Mouse (Mus musculus) right cerebral cortex, postnatal 25 days (tissue): ENCODE data around the gene Stmnd1.
A peak's percentile ranks its signal among the peaks of the same experiment; 100 is the strongest.
"Not testable (repeated sequence)": the region's sequence is repeated elsewhere in the genome, so short reads cannot be mapped to it uniquely, and the experiment has no call there.

Experiments
- DNase-seq: peaks from one replicate; pipeline ENCODE4 v3.0.0; 2022

Stmnd1 gene

DNA sequence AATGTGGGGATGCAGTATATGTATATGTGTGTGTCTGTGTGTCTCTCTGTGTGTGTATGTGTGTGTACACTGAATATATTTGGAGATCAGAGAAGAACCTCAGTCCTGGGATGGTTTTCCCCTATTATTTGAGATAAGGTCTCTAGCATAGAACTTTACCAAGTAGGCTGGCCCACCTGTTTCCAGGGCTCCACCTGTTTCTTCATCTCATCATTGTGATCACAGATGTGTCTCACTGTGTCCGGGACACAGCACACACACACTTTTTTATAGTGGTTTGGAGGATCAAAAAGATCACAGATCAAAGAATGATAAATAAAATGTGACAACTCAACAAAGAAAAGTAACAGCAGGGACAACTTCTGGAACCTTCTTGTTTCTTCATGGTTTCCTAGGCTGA lies 17.0 kb downstream of the Stmnd1 start:
- no peak for DNase-seq

DNA sequence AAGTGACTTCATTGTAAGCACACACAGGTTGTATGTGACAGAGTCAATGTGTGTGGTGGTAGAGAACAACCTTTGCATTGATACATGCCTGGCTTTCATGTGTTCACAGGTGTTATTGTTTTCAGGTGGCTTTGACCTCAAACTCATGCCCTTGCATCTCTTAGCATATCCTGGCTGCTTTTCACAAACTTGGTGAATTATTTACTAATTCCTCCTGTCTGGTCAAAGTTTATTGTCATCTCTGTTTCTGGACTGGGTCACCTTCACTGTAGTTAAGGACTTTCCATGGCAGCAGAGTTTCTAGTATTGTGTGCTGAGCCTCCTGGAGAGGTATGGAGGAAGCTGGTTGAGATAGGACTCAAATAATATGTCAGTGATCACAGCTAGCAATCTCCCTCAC lies 20.8 kb downstream of the Stmnd1 start:
- no peak for DNase-seq

- DNase-seq: no peak
Observed at GRCm38 (mm10) chr13:46297701-46298100, 24.2 kb downstream of the Stmnd1 start.

DNA sequence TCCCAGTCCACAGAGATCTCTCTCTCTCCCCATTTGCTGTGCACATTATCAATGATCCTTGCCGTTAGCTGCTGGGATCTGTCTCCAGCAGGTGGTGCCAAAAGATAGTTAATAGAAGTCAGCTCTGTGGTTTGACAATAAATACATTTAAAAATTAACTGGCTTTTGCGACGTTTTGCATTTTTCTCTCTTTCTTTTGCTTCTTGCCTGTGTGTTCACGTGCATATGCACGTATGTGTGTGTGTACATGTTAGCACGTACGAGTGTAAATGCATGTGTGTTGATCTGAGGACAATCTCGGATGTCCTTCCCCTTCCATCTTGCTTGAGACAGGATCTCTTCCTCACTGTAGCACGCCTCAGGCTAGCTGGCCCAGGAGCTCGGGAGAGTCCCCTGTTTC lies 37.3 kb downstream of the Stmnd1 start:
- peak; percentile 48 for DNase-seq

DNA sequence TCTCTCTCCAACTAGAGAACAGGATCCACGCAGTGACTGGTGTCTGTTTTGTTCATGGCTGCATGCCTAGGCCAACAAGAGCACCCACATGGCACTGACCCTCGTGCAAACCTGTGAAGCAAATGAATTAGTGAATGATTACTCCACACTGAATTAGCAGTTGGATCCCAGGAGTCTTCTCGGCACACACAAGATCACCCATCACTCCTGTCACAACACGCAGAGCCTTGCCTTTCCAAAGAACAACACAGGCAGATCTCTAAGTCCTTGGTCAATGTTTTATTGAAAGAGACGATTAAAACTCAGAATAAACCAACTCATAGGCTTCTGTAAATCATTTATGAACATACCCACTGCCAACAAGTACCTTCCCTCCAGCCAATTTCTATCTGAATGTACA lies 39.7 kb downstream of the Stmnd1 start:
- DNase-seq: no peak

DNA sequence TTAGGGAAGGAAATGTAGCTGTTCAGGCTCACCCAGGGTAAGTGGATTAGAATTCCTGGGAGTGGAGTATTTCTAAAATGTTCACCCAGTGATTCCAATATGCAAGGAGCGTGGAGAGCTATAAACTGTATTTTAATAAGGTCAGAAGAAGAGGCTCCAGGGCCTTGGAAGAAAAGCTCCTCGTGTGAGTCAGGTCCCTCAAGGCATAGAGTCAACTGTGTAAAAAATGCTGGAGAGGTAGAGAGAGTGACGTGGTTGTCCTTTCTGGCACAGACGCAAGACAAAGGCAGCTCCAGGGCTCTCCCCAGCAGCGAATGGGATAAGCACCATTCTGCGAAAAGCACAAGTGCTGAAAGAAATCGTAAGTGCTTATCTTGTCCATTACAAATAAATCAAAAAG lies 41.6 kb downstream of the Stmnd1 start:
- no peak for DNase-seq

DNA sequence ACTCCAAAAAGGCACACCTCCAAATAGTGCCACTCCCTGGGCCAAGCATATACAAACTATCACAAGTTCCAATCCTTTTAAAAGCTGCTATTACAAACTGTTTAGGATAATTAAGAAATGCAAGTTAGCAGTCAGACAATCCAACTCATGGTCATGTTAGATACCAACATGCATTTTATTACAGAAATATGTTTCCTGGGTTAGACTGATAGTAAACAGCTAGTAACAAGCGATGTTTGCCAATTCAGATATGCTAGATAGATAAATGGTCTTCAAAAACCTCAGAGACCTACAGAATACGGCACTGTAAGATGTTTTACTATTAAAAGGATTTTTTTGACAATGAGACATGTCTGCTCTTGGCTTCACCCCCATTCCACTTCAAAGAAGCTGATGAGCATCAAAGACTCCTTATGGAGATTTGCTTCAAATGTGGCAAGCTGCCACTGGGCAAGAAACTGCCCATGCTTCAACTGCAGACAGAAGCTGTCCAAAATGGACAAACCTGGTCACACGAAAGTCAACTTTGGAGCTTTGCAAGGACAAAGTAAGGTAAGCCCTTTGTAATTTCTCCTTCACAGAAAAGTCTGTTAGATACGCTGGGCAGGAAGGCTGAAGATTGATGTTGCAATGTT lies 52.9 kb downstream of the Stmnd1 start:
- no peak for DNase-seq

- DNase-seq: peak; percentile 69
Observed at GRCm38 (mm10) chr13:46335020-46335419, 61.5 kb downstream of the Stmnd1 start.

DNA sequence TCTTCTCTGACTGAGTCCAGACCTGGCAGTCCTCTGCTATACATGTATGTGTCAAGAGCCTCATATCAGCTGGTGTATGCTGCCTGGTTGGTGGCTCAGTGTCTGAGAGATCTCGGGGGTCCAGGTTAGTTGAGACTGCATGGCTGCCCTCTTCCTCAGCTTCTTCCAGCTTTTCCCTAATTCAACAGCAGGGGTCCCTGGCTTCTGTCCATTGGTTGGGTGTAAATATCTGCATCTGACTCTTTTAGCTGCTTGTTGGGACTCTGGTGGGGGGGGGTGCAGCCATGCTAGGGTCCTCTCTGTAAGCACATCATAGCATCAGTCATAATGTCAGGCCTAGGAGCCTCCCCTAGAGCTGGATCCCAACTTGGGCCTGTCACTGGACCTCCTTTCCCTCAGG lies 62.8 kb downstream of the Stmnd1 start:
- not testable (repeated sequence) for DNase-seq

GRCm38 (mm10) chr13:46337791-46338190 lies 64.3 kb downstream of the Stmnd1 start:
- DNase-seq: no peak

- no peak for DNase-seq
Observed at GRCm38 (mm10) chr13:46339954-46340353, 66.4 kb downstream of the Stmnd1 start.

- DNase-seq: no peak
Observed at GRCm38 (mm10) chr13:46340583-46340982, 67.1 kb downstream of the Stmnd1 start.

- DNase-seq: no peak
Observed at GRCm38 (mm10) chr13:46341419-46341818, 67.9 kb downstream of the Stmnd1 start.

GRCm38 (mm10) chr13:46343226-46343625 lies 69.7 kb downstream of the Stmnd1 start:
- peak; percentile 41 for DNase-seq

GRCm38 (mm10) chr13:46346830-46347512 lies 73.5 kb downstream of the Stmnd1 start:
- DNase-seq: no peak

DNA sequence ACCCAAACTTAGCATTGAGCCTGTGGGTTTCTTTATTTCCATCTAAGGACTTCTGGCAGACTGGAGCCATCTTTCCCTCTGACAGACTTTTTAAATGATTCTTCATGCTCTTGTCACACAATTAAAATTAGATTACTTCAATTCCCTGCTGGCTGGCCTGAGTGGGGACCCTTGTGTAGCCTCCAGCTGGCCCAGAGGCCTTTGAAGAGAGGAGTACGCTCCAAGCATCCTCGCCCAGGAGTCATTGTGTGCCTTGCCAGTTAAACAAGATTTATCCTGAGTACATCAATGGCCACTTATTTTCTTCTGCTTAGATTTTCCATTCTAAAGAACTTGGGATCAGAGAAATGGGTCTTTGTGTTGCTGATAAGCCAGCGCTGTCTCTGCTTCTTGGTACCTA lies 76.1 kb downstream of the Stmnd1 start:
- no peak for DNase-seq
